Mouse (Mus musculus): Measurements from ENCODE around the gene Tapt1. TPM values are rescaled to one million over a fixed set of nuclear protein-coding genes. Genes with fewer than 3 reads are reported as not detected.
A peak's percentile ranks its signal among the peaks of the same experiment; 100 is the strongest.
"Not testable (repeated sequence)": the region's sequence is repeated elsewhere in the genome, so short reads cannot be mapped to it uniquely, and the experiment has no call there.

Gene Tapt1
- 36.4 and 57.4 TPM in 2 replicates for total RNA-seq (2014; rRNA removed; ENCODE audit: low replicate concordance)
- polyA plus RNA-seq (2015; fragmentation: Nextera tagmentation; extraction: Ambion mirVana) = 14.4 and 15.7 TPM in 2 replicates

- H3K4me2 ChIP-seq (ENCODE audit: low read depth, low read length) = peak within 1 kb of the TSS; percentile 70
- peak within 1 kb of the TSS; percentile 98 for H3K27ac ChIP-seq (ENCODE audit: low read depth)
- under 1% methylated on average over 90 of the region's 121 CpGs for WGBS
- H3K9me3 ChIP-seq (replicated peaks; ENCODE audit: control insufficient read depth, low read length) = no peaks in the 10 kb centered on the region
- DNase-seq (ENCODE audit: low spot score) (peak; percentile 81), ATAC-seq (ENCODE audit: insufficient read depth, low read depth) (peak; percentile 97)
- H3K27me3 ChIP-seq (ENCODE audit: control insufficient read depth, insufficient read depth, low read length) = no peaks in the 10 kb centered on the region
- TF ChIP-seq EP300 (IDR thresholded peaks at IDR 0.05; ENCODE audit: low read depth) (no peak), CTCF (IDR thresholded peaks at IDR 0.05; ENCODE audit: low read depth) (no peak)
- H3K36me3 ChIP-seq (replicated peaks; ENCODE audit: control insufficient read depth, insufficient read depth, low read length) = no peaks in the 10 kb centered on the region
- peak within 1 kb of the TSS; percentile 97 for H3K4me3 ChIP-seq (ENCODE audit: low read depth, low read length)
- peaks cover 17% of the 10 kb centered on the region for H3K4me1 ChIP-seq (ENCODE audit: control insufficient read depth, insufficient read depth)
- H3K9ac ChIP-seq (replicated peaks; ENCODE audit: low read depth, low read length) = peak within 1 kb of the TSS; percentile 99
Measured at GRCm38 (mm10) chr5:44226521-44227461, at the start of gene Tapt1. Tapt1 (minus strand) TSS chr5:44226626.

GRCm38 (mm10) chr5:44271564-44271963, 45.1 kb upstream of the Tapt1 start:
- H3K4me2 ChIP-seq (ENCODE audit: low read depth, low read length) = no peak overlapping the region
- no peaks in the 10 kb centered on the region for H3K9me3 ChIP-seq (replicated peaks; ENCODE audit: control insufficient read depth, low read length)
- no peak overlapping the region for H3K4me3 ChIP-seq (ENCODE audit: low read depth, low read length)
- H3K4me1 ChIP-seq (ENCODE audit: control insufficient read depth, insufficient read depth) = no peaks in the 10 kb centered on the region
- TF ChIP-seq CTCF (IDR thresholded peaks at IDR 0.05; ENCODE audit: low read depth) (no peak), EP300 (IDR thresholded peaks at IDR 0.05; ENCODE audit: low read depth) (no peak)
- H3K27ac ChIP-seq (ENCODE audit: low read depth) = no peak overlapping the region
- H3K27me3 ChIP-seq (ENCODE audit: control insufficient read depth, insufficient read depth, low read length) = no peaks in the 10 kb centered on the region
- ATAC-seq (ENCODE audit: insufficient read depth, low read depth) (no peak), DNase-seq (ENCODE audit: low spot score) (no peak)
- WGBS = 69% methylated on average over 4 of the region's 4 CpGs
- H3K9ac ChIP-seq (replicated peaks; ENCODE audit: low read depth, low read length) = no peak overlapping the region
- no peaks in the 10 kb centered on the region for H3K36me3 ChIP-seq (replicated peaks; ENCODE audit: control insufficient read depth, insufficient read depth, low read length)

- not testable (repeated sequence) for H3K36me3 ChIP-seq (replicated peaks; ENCODE audit: control insufficient read depth, insufficient read depth, low read length); H3K4me3 ChIP-seq (ENCODE audit: low read depth, low read length); H3K27me3 ChIP-seq (ENCODE audit: control insufficient read depth, insufficient read depth, low read length); H3K4me2 ChIP-seq (ENCODE audit: low read depth, low read length); H3K9me3 ChIP-seq (replicated peaks; ENCODE audit: control insufficient read depth, low read length); ATAC-seq (ENCODE audit: insufficient read depth, low read depth); H3K9ac ChIP-seq (replicated peaks; ENCODE audit: low read depth, low read length); H3K27ac ChIP-seq (ENCODE audit: low read depth); H3K4me1 ChIP-seq (ENCODE audit: control insufficient read depth, insufficient read depth)
- DNase-seq (ENCODE audit: low spot score) = peak; percentile 49
- 40% methylated on average over 2 of the region's 3 CpGs for WGBS
- peak; percentile 49 for TF ChIP-seq CTCF (IDR thresholded peaks at IDR 0.05; ENCODE audit: low read depth)
Measured at GRCm38 (mm10) chr5:44268524-44268923, 42.1 kb upstream of the Tapt1 start.

GRCm38 (mm10) chr5:44261691-44262090, 35.3 kb upstream of the Tapt1 start:
- H3K4me3 ChIP-seq (ENCODE audit: low read depth, low read length) = no peak overlapping the region
- H3K9ac ChIP-seq (replicated peaks; ENCODE audit: low read depth, low read length) = no peak overlapping the region
- no peaks in the 10 kb centered on the region for H3K27me3 ChIP-seq (ENCODE audit: control insufficient read depth, insufficient read depth, low read length)
- 46% methylated on average over 5 of the region's 5 CpGs for WGBS
- DNase-seq (ENCODE audit: low spot score) = no peak
- no peak overlapping the region for H3K27ac ChIP-seq (ENCODE audit: low read depth)
- H3K4me1 ChIP-seq (ENCODE audit: control insufficient read depth, insufficient read depth) = 0 out of 2 replicates have a peak, but pooled peaks cover 3% of the 10 kb centered on the region
- no peak for ATAC-seq (ENCODE audit: insufficient read depth, low read depth)
- TF ChIP-seq CTCF (IDR thresholded peaks at IDR 0.05; ENCODE audit: low read depth) (no peak), EP300 (IDR thresholded peaks at IDR 0.05; ENCODE audit: low read depth) (no peak)
- no peaks in the 10 kb centered on the region for H3K36me3 ChIP-seq (replicated peaks; ENCODE audit: control insufficient read depth, insufficient read depth, low read length)
- H3K9me3 ChIP-seq (replicated peaks; ENCODE audit: control insufficient read depth, low read length) = no peaks in the 10 kb centered on the region
- no peak overlapping the region for H3K4me2 ChIP-seq (ENCODE audit: low read depth, low read length)

GRCm38 (mm10) chr5:44261172-44261571, 34.7 kb upstream of the Tapt1 start:
- TF ChIP-seq EP300 (IDR thresholded peaks at IDR 0.05; ENCODE audit: low read depth) = no peak
- TF ChIP-seq CTCF (IDR thresholded peaks at IDR 0.05; ENCODE audit: low read depth) = no peak
- DNase-seq (ENCODE audit: low spot score) (no peak), ATAC-seq (ENCODE audit: insufficient read depth, low read depth) (no peak)
- Histone ChIP-seq H3K27ac (ENCODE audit: low read depth) (no peak overlapping the region), H3K27me3 (ENCODE audit: control insufficient read depth, insufficient read depth, low read length) (no peaks in the 10 kb centered on the region), H3K4me1 (ENCODE audit: control insufficient read depth, insufficient read depth) (0 out of 2 replicates have a peak, but pooled peaks cover 3% of the 10 kb centered on the region), H3K36me3 (replicated peaks; ENCODE audit: control insufficient read depth, insufficient read depth, low read length) (no peaks in the 10 kb centered on the region), H3K9me3 (replicated peaks; ENCODE audit: control insufficient read depth, low read length) (no peaks in the 10 kb centered on the region), H3K4me2 (ENCODE audit: low read depth, low read length) (no peak overlapping the region), H3K9ac (replicated peaks; ENCODE audit: low read depth, low read length) (no peak overlapping the region), H3K4me3 (ENCODE audit: low read depth, low read length) (no peak overlapping the region)
- WGBS = 41% methylated on average over 3 of the region's 3 CpGs
